Mouse (Mus musculus): Measurements from ENCODE around the gene Lrfn1. TPM values are rescaled to one million over a fixed set of nuclear protein-coding genes. Genes with fewer than 3 reads are reported as not detected.
"Not testable (repeated sequence)": the region's sequence is repeated elsewhere in the genome, so short reads cannot be mapped to it uniquely, and the experiment has no call there.

Lrfn1 gene
- polyA plus RNA-seq, 1 experiment from 2014 or later = 6.1 TPM

DNA sequence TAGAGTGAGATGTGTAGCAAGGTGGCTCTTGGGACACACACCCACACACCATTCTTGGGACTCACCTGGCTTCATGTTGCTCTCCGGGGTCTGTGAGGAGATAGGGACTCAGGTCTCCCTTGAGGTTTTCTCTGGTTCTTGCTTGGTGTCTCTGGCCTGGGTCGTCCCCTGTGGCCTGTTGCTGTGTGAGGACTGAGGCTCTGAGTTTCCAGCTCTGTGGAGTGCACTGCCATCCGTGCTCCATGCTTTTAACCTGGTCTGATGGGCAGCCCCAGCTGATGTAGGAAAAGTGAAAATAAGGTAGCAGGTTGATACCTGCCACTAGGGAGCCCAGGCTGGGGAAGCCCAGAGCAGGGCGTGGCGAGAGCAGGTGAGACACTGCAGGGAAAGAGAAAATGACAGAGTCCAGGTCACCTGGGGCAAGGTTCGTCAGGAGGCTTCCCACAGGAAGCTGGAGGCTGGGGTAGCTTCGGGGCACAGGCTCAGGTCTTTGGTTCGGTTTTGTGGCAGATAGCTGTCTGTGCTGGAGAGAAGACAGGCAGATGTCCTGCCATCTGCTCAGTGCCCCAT, 58.7 kb downstream of the Lrfn1 start, which contains the start of gene Ifnl2:
Gene Ifnl2 (minus strand): TSS at position 51 of the 570 bp plus-strand sequence.
- ATAC-seq (replicated peaks; ENCODE audit: low FRiP score); H3K36me3 ChIP-seq (ENCODE audit: control insufficient read depth, insufficient read depth, low read length); DNase-seq (ENCODE audit: low spot score); H3K9me3 ChIP-seq (ENCODE audit: control insufficient read depth, low read length); H3K4me2 ChIP-seq (ENCODE audit: low read depth, low read length, severe bottlenecking); H3K27me3 ChIP-seq (ENCODE audit: control insufficient read depth, insufficient read depth, low read length); H3K9ac ChIP-seq (ENCODE audit: low read length); H3K27ac ChIP-seq (ENCODE audit: low read depth, low read length); H3K4me1 ChIP-seq (replicated peaks; ENCODE audit: control insufficient read depth, insufficient read depth, low read length); H3K4me3 ChIP-seq (ENCODE audit: low read depth, low read length): not testable (repeated sequence)
- 71% methylated on average over 8 of the region's 8 CpGs for WGBS

DNA sequence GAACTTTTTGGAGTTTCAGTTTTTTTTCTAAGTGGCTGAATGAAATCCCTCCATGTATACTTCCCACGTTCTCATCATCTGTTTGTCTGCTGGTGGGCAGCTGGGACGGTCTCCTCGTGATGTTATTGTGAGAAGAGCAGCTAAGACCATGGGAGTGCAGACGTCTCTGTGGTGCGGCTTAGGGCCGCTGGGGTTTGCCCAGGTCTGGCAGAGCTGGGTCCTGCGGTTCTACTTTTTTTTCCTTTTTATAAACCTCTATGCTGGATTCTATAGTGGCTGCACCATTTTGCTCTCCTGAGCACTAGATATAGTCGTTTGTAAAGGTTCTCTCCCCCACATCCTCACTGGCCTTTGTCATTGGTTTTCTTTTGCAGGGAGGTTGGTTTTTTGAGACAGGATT, 59.7 kb downstream of the Lrfn1 start:
- no peak for ATAC-seq (replicated peaks; ENCODE audit: low FRiP score)
- no peaks in the 10 kb centered on the region for H3K9me3 ChIP-seq (ENCODE audit: control insufficient read depth, low read length)
- H3K9ac ChIP-seq (ENCODE audit: low read length) = no peak overlapping the region
- no peaks in the 10 kb centered on the region for H3K4me1 ChIP-seq (replicated peaks; ENCODE audit: control insufficient read depth, insufficient read depth, low read length)
- no peaks in the 10 kb centered on the region for H3K27me3 ChIP-seq (ENCODE audit: control insufficient read depth, insufficient read depth, low read length)
- H3K27ac ChIP-seq (ENCODE audit: low read depth, low read length) = no peak overlapping the region
- no peak for DNase-seq (ENCODE audit: low spot score)
- H3K4me3 ChIP-seq (ENCODE audit: low read depth, low read length) = no peak overlapping the region
- no peak overlapping the region for H3K4me2 ChIP-seq (ENCODE audit: low read depth, low read length, severe bottlenecking)
- 75% methylated on average over 8 of the region's 8 CpGs for WGBS
- no peaks in the 10 kb centered on the region for H3K36me3 ChIP-seq (ENCODE audit: control insufficient read depth, insufficient read depth, low read length)

Other genes with a start within 250 kb of the Lrfn1 start
- gene Eid2, start 184.1 kb upstream of the Lrfn1 start, polyA plus RNA-seq (2014; fragmentation: Nextera tagmentation; extraction: Ambion mirVana) = 12.6 and 16.1 TPM in 2 replicates
- 15.4 and 17.3 TPM in 2 replicates for gene Eid2b, start 174.2 kb upstream of the Lrfn1 start, polyA plus RNA-seq (2014; fragmentation: Nextera tagmentation; extraction: Ambion mirVana)
- gene Selenov, start 160.8 kb upstream of the Lrfn1 start, polyA plus RNA-seq (2014; fragmentation: Nextera tagmentation; extraction: Ambion mirVana) = 0.24 TPM in 1 of 2 replicates, not detected in the other
- gene Dll3, start 149.7 kb upstream of the Lrfn1 start, polyA plus RNA-seq (2014; fragmentation: Nextera tagmentation; extraction: Ambion mirVana) = 43.6 and 50.5 TPM in 2 replicates
- gene Timm50, start 139.9 kb upstream of the Lrfn1 start, polyA plus RNA-seq (2014; fragmentation: Nextera tagmentation; extraction: Ambion mirVana) = 222 and 235 TPM in 2 replicates
- 97.2 and 104 TPM in 2 replicates for gene Supt5, start 113.2 kb upstream of the Lrfn1 start, polyA plus RNA-seq (2014; fragmentation: Nextera tagmentation; extraction: Ambion mirVana)
- gene Rps16, start 101.3 kb upstream of the Lrfn1 start, polyA plus RNA-seq (2014; fragmentation: Nextera tagmentation; extraction: Ambion mirVana) = 727 and 782 TPM in 2 replicates
- 81.2 and 81.3 TPM in 2 replicates for gene Plekhg2, start 79.4 kb upstream of the Lrfn1 start, polyA plus RNA-seq (2014; fragmentation: Nextera tagmentation; extraction: Ambion mirVana)
- gene Zfp36, start 71.7 kb upstream of the Lrfn1 start, polyA plus RNA-seq (2014; fragmentation: Nextera tagmentation; extraction: Ambion mirVana) = 4.5 and 5.2 TPM in 2 replicates
- 40.1 and 46.1 TPM in 2 replicates for gene Med29, start 59.3 kb upstream of the Lrfn1 start, polyA plus RNA-seq (2014; fragmentation: Nextera tagmentation; extraction: Ambion mirVana)
- 82.0 and 82.9 TPM in 2 replicates for gene Paf1, start 59.0 kb upstream of the Lrfn1 start, polyA plus RNA-seq (2014; fragmentation: Nextera tagmentation; extraction: Ambion mirVana)
- gene Gmfg, start 14.5 kb upstream of the Lrfn1 start, polyA plus RNA-seq (2014; fragmentation: Nextera tagmentation; extraction: Ambion mirVana) = 4.0 and 4.9 TPM in 2 replicates
- gene Ifnl2, start 58.5 kb downstream of the Lrfn1 start, polyA plus RNA-seq (2014; fragmentation: Nextera tagmentation; extraction: Ambion mirVana) = not detected in 2 replicates
- gene Ifnl3, start 70.9 kb downstream of the Lrfn1 start, polyA plus RNA-seq (2014; fragmentation: Nextera tagmentation; extraction: Ambion mirVana) = not detected in 2 replicates
- gene Sycn, start 88.9 kb downstream of the Lrfn1 start, polyA plus RNA-seq (2014; fragmentation: Nextera tagmentation; extraction: Ambion mirVana) = not detected in 2 replicates
- gene Nccrp1, start 95.3 kb downstream of the Lrfn1 start, polyA plus RNA-seq (2014; fragmentation: Nextera tagmentation; extraction: Ambion mirVana) = not detected in 2 replicates
- 40.7 and 41.1 TPM in 2 replicates for gene Samd4b, start 146.2 kb downstream of the Lrfn1 start, polyA plus RNA-seq (2014; fragmentation: Nextera tagmentation; extraction: Ambion mirVana)
- gene Pak4, start 146.2 kb downstream of the Lrfn1 start, polyA plus RNA-seq (2014; fragmentation: Nextera tagmentation; extraction: Ambion mirVana) = 50.7 and 56.2 TPM in 2 replicates
- not detected in 2 replicates for gene Acp7, start 179.4 kb downstream of the Lrfn1 start, polyA plus RNA-seq (2014; fragmentation: Nextera tagmentation; extraction: Ambion mirVana)
- gene Fbxo27, start 240.9 kb downstream of the Lrfn1 start, polyA plus RNA-seq (2014; fragmentation: Nextera tagmentation; extraction: Ambion mirVana) = 4.3 and 6.7 TPM in 2 replicates

Data from forebrain, embryonic 11.5 days (tissue).